Mouse (Mus musculus): Measurements from ENCODE around the gene Zbtb46. TPM values are rescaled to one million over a fixed set of nuclear protein-coding genes. Genes with fewer than 3 reads are reported as not detected.

Gene Zbtb46
- total RNA-seq (2023): 0.65 TPM

DNA sequence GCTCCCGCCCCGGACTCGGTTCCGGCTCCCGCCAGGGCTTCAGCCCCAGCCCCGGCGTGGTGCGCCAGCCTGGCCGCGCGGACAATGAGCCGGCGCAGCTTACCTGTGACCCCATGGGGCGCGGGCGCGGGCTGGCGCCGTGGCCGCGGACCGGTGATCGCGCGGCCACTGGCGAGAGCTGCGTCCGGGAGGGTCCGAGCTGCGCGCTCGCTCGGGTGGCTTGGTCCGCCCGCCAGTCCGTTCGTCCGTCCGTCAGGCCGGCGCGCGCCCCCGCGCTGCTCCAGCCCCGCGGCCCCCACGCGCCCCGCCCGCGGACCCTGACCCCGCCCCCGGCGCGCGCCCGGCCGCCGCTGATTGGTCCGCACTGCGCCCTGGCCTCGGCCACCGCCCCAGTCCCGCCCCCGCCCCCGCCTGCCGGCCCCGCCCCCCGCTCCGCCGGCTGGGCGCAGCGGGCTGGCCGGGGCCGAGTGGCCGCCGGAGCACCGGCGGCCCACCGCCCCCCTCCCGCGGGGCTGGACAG is at the start of gene Zbtb46:
TSS of gene Zbtb46 (minus strand) at position 274 of the 520 bp plus-strand sequence.

DNA sequence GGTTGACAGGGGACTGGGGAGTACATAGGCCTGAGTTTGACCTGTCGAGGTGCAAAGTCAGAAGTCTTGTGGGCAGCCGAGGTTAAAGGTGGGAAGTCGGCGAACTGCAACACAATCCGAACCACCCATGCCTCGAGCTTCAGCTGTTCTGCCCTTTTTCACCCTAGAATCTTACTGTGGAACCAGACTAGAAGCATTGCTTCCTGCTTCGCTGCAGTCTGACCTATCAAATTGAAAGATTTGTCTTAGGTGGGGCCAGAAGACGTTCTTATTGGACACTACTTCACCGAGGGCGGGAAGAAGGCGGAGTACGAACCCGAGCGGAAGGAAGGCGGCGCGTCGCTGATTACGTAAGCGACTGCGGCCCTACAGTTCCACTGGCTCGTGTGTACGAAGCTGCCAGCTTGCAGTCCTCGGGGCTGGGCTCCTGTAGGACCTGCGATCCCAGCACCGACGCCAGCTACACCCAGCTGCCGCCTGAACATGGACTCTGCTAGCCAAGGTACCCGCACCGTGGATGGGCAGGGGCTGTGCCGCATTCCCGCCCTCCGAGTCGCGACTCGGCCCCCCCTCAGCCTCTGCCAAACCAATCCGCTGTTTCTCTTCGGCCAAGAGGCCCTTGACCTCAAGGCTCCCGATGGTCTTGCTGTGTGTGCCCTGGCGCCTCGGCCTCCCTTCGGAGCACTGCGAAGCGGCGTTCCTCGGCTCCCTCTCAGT is 37.8 kb upstream of the Zbtb46 start, which contains the start of gene Tpd52l2:
TSS of gene Tpd52l2 (plus strand) at position 312 of the 717 bp plus-strand sequence.

DNA sequence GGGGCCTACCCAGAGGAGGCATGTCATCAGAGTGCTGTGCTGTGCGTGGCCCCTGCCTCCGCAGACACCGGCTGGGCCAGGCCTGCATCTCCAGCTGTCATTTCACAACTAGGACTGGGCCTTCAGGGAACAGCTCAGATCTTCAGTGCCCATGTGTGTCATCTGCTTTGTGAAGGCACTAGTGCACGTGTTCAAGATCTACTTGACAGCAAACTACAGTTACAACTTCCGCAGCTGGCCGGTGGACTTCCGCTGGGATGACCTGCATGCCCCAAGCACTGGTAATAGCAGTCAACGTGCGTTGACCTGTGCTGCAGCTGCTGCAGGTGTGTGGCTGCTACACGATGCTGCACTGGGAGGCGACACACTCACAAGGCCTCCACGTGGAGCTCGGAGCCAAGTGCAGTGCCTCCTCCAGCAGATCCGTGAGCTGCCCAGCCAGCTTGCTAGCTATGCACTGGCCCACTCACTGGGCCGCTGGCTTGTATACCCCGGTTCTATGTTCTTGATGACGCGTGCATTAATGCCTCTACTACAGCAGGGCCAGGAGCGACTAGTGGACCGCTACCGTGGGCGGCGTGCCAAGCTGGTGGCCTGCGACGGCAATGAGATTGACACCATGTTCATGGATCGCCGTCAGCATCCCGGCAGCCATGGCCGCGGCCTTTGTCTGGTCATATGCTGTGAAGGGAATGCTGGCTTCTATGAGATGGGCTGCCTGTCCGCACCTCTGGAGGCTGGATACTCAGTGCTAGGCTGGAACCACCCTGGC is 34.1 kb upstream of the Zbtb46 start, which contains the start of gene Abhd16b:
TSS of gene Abhd16b (plus strand) at position 51 of the 772 bp plus-strand sequence.

DNA sequence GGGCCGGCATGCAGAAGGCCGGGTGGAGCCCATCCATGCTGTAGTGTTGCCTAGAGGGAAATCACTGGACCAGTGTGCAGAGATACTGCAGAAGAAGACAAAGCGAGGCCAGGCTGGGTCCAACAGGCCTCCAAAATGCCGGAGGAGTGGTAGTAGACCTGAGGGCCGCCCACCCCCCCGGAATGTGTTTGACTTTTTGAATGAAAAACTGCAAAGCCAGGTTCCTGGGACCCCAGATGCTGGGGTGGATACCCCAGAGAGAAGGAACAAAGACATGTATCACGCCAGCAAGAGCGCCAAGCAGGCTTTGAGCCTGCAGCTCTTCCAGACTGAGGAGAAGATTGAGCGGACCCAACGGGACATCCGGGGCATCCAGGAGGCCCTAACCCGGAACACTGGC is 79.4 kb downstream of the Zbtb46 start, which contains the start of gene Lime1:
TSS of gene Lime1 (plus strand) at position 301 of the 400 bp plus-strand sequence.

DNA sequence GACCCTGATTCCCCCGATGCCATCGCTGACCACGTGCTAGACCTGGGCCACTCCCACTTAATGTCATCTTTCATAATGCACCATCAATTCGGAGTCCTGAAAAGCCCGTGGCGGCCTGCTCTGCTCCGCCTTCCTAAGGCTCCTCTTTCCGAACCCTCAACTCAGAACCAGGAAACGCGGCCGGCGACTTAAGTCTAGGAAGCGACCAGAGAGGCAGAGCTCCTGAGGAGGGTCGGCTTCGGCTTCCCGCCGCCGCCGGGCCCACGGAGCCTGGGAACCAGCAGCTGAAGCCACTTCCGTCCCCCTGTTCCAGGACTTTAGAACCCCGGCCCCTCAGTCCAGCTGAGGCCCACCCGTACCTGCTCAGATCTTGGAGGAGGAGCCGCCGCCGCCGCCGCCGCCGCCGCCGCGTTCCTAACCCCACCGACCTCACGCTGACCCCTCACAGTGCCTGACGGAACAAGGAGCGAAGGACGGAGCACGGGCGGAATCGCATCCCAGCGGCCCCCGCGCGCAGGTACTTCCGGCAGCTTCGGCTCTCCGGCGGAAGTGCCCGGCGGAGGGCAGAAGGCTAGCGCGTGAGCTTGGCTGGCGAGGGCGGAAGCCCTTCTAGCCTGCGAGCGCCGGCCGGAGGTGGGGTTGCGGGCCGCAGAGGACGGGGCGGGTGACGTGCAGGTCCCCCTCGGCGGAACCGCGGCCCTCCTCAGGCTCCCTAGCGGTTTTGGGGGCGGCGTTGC is 94.2 kb downstream of the Zbtb46 start, which contains the start of the genes Zgpat and Arfrp1:
TSS of gene Zgpat (plus strand) at position 69 of the 737 bp plus-strand sequence.
TSS of gene Arfrp1 (minus strand) at position 545 of the 737 bp plus-strand sequence.

Other genes with a start within 250 kb of the Zbtb46 start
- 0.59 TPM for gene Srms, start 246.2 kb downstream of the Zbtb46 start, total RNA-seq (2023)
- 0.86 TPM for gene Fndc11, start 239.4 kb downstream of the Zbtb46 start, total RNA-seq (2023)
- 147 TPM for gene Helz2, start 217.4 kb downstream of the Zbtb46 start, total RNA-seq (2023)
- 40.5 TPM for gene Gmeb2, start 171.4 kb downstream of the Zbtb46 start, total RNA-seq (2023)
- gene Stmn3, start 144.9 kb downstream of the Zbtb46 start, total RNA-seq (2023): not detected
- 107 TPM for gene Rtel1, start 139.7 kb downstream of the Zbtb46 start, total RNA-seq (2023)
- 123 TPM for gene Zgpat, start 94.5 kb downstream of the Zbtb46 start, total RNA-seq (2023)
- gene Arfrp1, start 94.0 kb downstream of the Zbtb46 start, total RNA-seq (2023): 87.5 TPM
- 249 TPM for gene Lime1, start 79.3 kb downstream of the Zbtb46 start, total RNA-seq (2023)
- not detected for gene Abhd16b, start 33.8 kb upstream of the Zbtb46 start, total RNA-seq (2023)
- gene Tpd52l2, start 37.7 kb upstream of the Zbtb46 start, total RNA-seq (2023): 86.2 TPM
- 121 TPM for gene Dnajc5, start 61.1 kb upstream of the Zbtb46 start, total RNA-seq (2023)
- gene Uckl1, start 125.5 kb upstream of the Zbtb46 start, total RNA-seq (2023): 126 TPM
- 65.1 TPM for gene Prpf6, start 132.4 kb upstream of the Zbtb46 start, total RNA-seq (2023)
- 71.4 TPM for gene Zfp512b, start 133.4 kb upstream of the Zbtb46 start, total RNA-seq (2023)
- 10.2 TPM for gene Samd10, start 139.8 kb upstream of the Zbtb46 start, total RNA-seq (2023)
- not detected for gene Gm29797, start 197.6 kb upstream of the Zbtb46 start, total RNA-seq (2023)
- 0.47 TPM for gene Sox18, start 212.2 kb upstream of the Zbtb46 start, total RNA-seq (2023)
- gene Tcea2, start 220.9 kb upstream of the Zbtb46 start, total RNA-seq (2023): 11.0 TPM
- gene Rgs19, start 234.6 kb upstream of the Zbtb46 start, total RNA-seq (2023): 121 TPM
- not detected for gene Lkaaear1, start 239.0 kb upstream of the Zbtb46 start, total RNA-seq (2023)

Data from CD4-positive naive resting alpha-beta T cell, adult 57 days (primary cell).